ENCODE assay signal across 9 mouse cellular contexts in the genomic region with DNA sequence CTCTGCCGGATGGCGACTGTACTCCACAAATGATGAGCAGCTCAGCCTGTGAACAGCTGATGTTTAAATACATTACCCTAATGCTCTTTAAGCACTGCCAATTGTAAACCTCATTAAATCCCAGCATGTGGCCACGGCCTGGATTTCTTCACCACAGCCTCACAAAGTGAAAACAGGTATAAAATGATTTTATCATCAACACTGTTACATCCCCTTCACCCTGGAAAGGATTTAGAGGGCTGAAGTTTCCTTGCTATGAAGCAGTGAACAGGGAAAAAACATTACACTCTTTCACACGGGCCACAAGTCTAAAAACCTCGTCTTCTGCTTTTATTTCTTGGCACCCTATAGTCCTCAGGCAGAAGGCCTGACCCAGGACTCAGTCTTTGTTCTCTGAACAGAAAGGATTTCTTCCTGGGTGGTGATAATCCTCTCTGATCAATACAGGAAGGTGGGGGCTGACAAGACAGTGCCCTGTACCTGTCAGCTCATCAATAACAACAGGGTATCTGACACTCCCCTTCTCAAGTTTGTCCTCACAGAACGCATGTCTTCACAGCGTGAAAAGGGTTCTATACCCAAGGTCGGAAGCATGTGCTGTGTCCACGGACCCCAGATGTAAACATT. TPM values are rescaled to one million over a fixed set of nuclear protein-coding genes. Genes with fewer than 3 reads are reported as not detected.
DNase-seq lines count a peak whose midpoint lies in the region; ATAC-seq and TF ChIP-seq lines count a peak whose summit lies in the region.
"Had no signal": no experiment of that assay in that cellular context is flagged by ENCODE, and none has a peak within 500 bp of the region (broad histone marks: within the 10 kb centered on the region; RNA-seq: fewer than 3 reads in every experiment).

No protein-coding gene starts in this region.

- peaks cover 7% of the 10 kb centered on the region for H3K36me3 ChIP-seq in kidney, embryonic 15.5 days
- no peaks in the 10 kb centered on the region for H3K36me3 ChIP-seq in hindbrain, embryonic 12.5 days
- H3K36me3 ChIP-seq in neural tube, embryonic 13.5 days: no peaks in the 10 kb centered on the region

- H3K27me3 ChIP-seq in kidney, embryonic 15.5 days: no peaks in the 10 kb centered on the region
- H3K27me3 ChIP-seq in hindbrain, embryonic 12.5 days: no peaks in the 10 kb centered on the region
- H3K27me3 ChIP-seq in neural tube, embryonic 13.5 days: no peaks in the 10 kb centered on the region

- ATAC-seq in kidney, embryonic 15.5 days (replicated peaks; ENCODE audit: low FRiP score): peak; percentile 57; the same call in 1 of the 2 replicates
- peak; percentile 64 for ATAC-seq in hindbrain, embryonic 12.5 days (ENCODE audit: low FRiP score)
- ATAC-seq in neural tube, embryonic 13.5 days (ENCODE audit: low read depth): peak; percentile 76
- ATAC-seq: intestine, embryonic 16.5 days had no signal

- H3K4me2 ChIP-seq in kidney, embryonic 15.5 days: no peak overlapping the region
- no peak overlapping the region for H3K4me2 ChIP-seq in hindbrain, embryonic 12.5 days (replicated peaks)
- H3K4me2 ChIP-seq in neural tube, embryonic 13.5 days: peak overlapping the region; percentile 21; the same call in 1 of the 2 replicates

- no peak overlapping the region for H3K9ac ChIP-seq in kidney, embryonic 15.5 days
- H3K9ac ChIP-seq in hindbrain, embryonic 12.5 days: no peak overlapping the region
- no peak overlapping the region for H3K9ac ChIP-seq in neural tube, embryonic 13.5 days

- no peak for TF ChIP-seq CTCF in left cerebral cortex, adult 2 months (IDR thresholded peaks at IDR 0.05)

- H3K9me3 ChIP-seq in kidney, embryonic 15.5 days (replicated peaks): no peaks in the 10 kb centered on the region
- H3K9me3 ChIP-seq in hindbrain, embryonic 12.5 days (replicated peaks): no peaks in the 10 kb centered on the region
- H3K9me3 ChIP-seq in neural tube, embryonic 13.5 days: no peaks in the 10 kb centered on the region

- WGBS in kidney, embryonic 15.5 days: 42% methylated on average over 9 of the region's 9 CpGs
- WGBS in hindbrain, embryonic 12.5 days: 26% methylated on average over 9 of the region's 9 CpGs
- WGBS in neural tube, embryonic 13.5 days: 21% methylated on average over 9 of the region's 9 CpGs

- H3K4me1 ChIP-seq in kidney, embryonic 15.5 days: peaks cover 18% of the 10 kb centered on the region
- H3K4me1 ChIP-seq in hindbrain, embryonic 12.5 days: peaks cover 20% of the 10 kb centered on the region
- H3K4me1 ChIP-seq in neural tube, embryonic 13.5 days (replicated peaks): peaks cover 30% of the 10 kb centered on the region

- no peak overlapping the region for H3K27ac ChIP-seq in kidney, embryonic 15.5 days
- no peak overlapping the region for H3K27ac ChIP-seq in hindbrain, embryonic 12.5 days
- peak overlapping the region; percentile 57; the same call in 1 of the 2 replicates for H3K27ac ChIP-seq in neural tube, embryonic 13.5 days (replicated peaks)
- H3K27ac ChIP-seq in left cerebral cortex, adult 2 months: no peak overlapping the region

- no peak for DNase-seq in kidney, postnatal 25 days
- DNase-seq in ZHBTc4 (ENCODE audit: low read depth, low spot score): peak; percentile 43
- no peak for DNase-seq in urinary bladder, postnatal 14 days (ENCODE audit: low spot score)
- no peak for DNase-seq in left cerebral cortex, adult 2 months (ENCODE audit: extremely low spot score in 1 of 2, low spot score in 2 of 2)
- no peak for DNase-seq in left cerebral cortex, postnatal 14 days (ENCODE audit: low spot score in 2 of 2)

- intact Hi-C loops in left cerebral cortex, adult 2 months (cut with DNase I): no loop called here
- intact Hi-C loops in left cerebral cortex, postnatal 14 days (cut with DNase I): no loop called here

- H3K4me3 ChIP-seq in kidney, embryonic 15.5 days (replicated peaks): no peak overlapping the region
- no peak overlapping the region for H3K4me3 ChIP-seq in hindbrain, embryonic 12.5 days
- no peak overlapping the region for H3K4me3 ChIP-seq in neural tube, embryonic 13.5 days
- H3K4me3 ChIP-seq in left cerebral cortex, adult 2 months: no peak overlapping the region

RNA-seq across cellular contexts. Expression of a gene that starts 42.9 kb away (rescaled TPM):
- polyA plus RNA-seq in kidney, embryonic 15.5 days (2015; fragmentation: Nextera tagmentation; extraction: Ambion mirVana): 43.6 and 44.2 TPM in 2 replicates
- 18.9 and 19.1 TPM in 2 replicates for polyA plus RNA-seq in hindbrain, embryonic 12.5 days (2016; fragmentation: Nextera tagmentation; extraction: Ambion mirVana)
- 6.1 and 8.6 TPM in 2 replicates for polyA plus RNA-seq in neural tube, embryonic 13.5 days (2015; fragmentation: Nextera tagmentation; extraction: Ambion mirVana)
- 1 to 10 TPM; 2.7 to 2.9 TPM for total RNA-seq in left cerebral cortex, adult 2 months (2021)
- 1 to 10 TPM; 1.6 to 1.9 TPM for total RNA-seq in left cerebral cortex, postnatal 14 days (2021)
